Mouse (Mus musculus) embryonic facial prominence, embryonic 11.5 days (tissue): ENCODE results near the gene Hist1h4j. TPM values are rescaled to one million over a fixed set of nuclear protein-coding genes. Genes with fewer than 3 reads are reported as not detected.
"Not testable (repeated sequence)": the region's sequence is repeated elsewhere in the genome, so short reads cannot be mapped to it uniquely, and the experiment has no call there.

Source experiments
- ATAC-seq: fragments of 200-750 bp; cut with Nextera tagmentation; replicated peaks from 2 replicates; pipeline ENCODE4 v1.8.0; 2017; ENCODE audit warnings: low read depth; ENCODE audit not compliant: insufficient number of reproducible peaks, low FRiP score, low TSS enrichment
- DNase-seq: peaks from one replicate; pipeline ENCODE4 v3.0.0-alpha.2; 2015; ENCODE audit warnings: low spot score
- H3K27ac ChIP-seq: fragments of 300-500 bp; sonication (generic); replicated peaks from 2 replicates; pipeline ENCODE4 v1.5.1; 2014; ENCODE audit warnings: mild to moderate bottlenecking, low read depth, low read length, control low read depth
- H3K27me3 ChIP-seq: fragments of 300-500 bp; sonication (generic); 2 replicates; pipeline ENCODE4 v1.6.1; 2014; ENCODE audit warnings: mild to moderate bottlenecking, low read length, moderate library complexity, mixed read lengths; ENCODE audit not compliant: control insufficient read depth, insufficient read depth
- H3K36me3 ChIP-seq: fragments of 300-500 bp; sonication (generic); replicated peaks from 2 replicates; pipeline ENCODE4 v1.6.1; 2014; ENCODE audit warnings: low read depth, mild to moderate bottlenecking, low read length, moderate library complexity, mixed read lengths; ENCODE audit not compliant: control insufficient read depth, insufficient read depth
- H3K4me1 ChIP-seq: fragments of 300-500 bp; sonication (generic); 2 replicates; pipeline ENCODE4 v1.6.1; 2014; ENCODE audit warnings: low read length, mixed read lengths; ENCODE audit not compliant: control insufficient read depth, insufficient read depth
- H3K4me2 ChIP-seq: fragments of 300-500 bp; sonication (generic); 2 replicates; pipeline ENCODE4 v1.6.1; 2014; ENCODE audit warnings: low read depth, mild to moderate bottlenecking, control low read depth, low read length, moderate library complexity
- H3K4me3 ChIP-seq: fragments of 300-500 bp; sonication (generic); 2 replicates; pipeline ENCODE4 v1.5.1; 2014; ENCODE audit warnings: low read depth, low read length, control low read depth
- H3K9ac ChIP-seq: fragments of 300-500 bp; sonication (generic); replicated peaks from 2 replicates; pipeline ENCODE4 v1.6.1; 2014; ENCODE audit warnings: mild to moderate bottlenecking, control low read depth, low read length
- H3K9me3 ChIP-seq: fragments of 300-500 bp; sonication (generic); replicated peaks from 2 replicates; pipeline ENCODE4 v1.6.1; 2016; ENCODE audit warnings: mild to moderate bottlenecking, low read length, inconsistent platforms, mixed read lengths; ENCODE audit not compliant: control insufficient read depth
- WGBS: fragments of 180-500 bp; shearing (Covaris S2); extraction: QIAGEN DNeasy Blood & Tissue Kit; methylation state at CpG from one replicate; pipeline ENCODE4 v1.1.7; 2014; 5-methylcytosine and 5-hydroxymethylcytosine counted together
- polyA plus RNA-seq: library from polyadenylated mRNA; unstranded; fragments of >200 nt; fragmentation: Nextera tagmentation; extraction: Ambion mirVana; gene quantifications from 2 replicates; pipeline ENCODE4 v1.2.1, GENCODE M21; 2014

The Hist1h4j gene
- polyA plus RNA-seq, 1 experiment from 2014 or later: 1.4 TPM

GRCm38 (mm10) chr13:21721757-21722372 is 13.0 kb upstream of the Hist1h4j start, which contains the start of gene Hist1h2bm:
Gene Hist1h2bm (plus strand): TSS chr13:21722044.
- H3K4me1 ChIP-seq, H3K27me3 ChIP-seq, H3K9me3 ChIP-seq, H3K36me3 ChIP-seq: not testable (repeated sequence)
- ATAC-seq (peak; percentile 96), DNase-seq (peak; percentile 94)
- Histone ChIP-seq H3K4me2 (peak within 1 kb of the TSS; percentile 71), H3K27ac (peak within 1 kb of the TSS; percentile 92), H3K9ac (peak within 1 kb of the TSS; percentile 72), H3K4me3 (peak within 1 kb of the TSS; percentile 33)
- under 1% methylated on average over 31 of the region's 37 CpGs for WGBS

- DNase-seq (peak; percentile 70), ATAC-seq (peak; percentile 5; the same call in 1 of the 2 replicates)
- H3K4me1 ChIP-seq: no peaks in the 10 kb centered on the region
- no peaks in the 10 kb centered on the region for H3K27me3 ChIP-seq
- peak overlapping the region; percentile 33 for H3K4me3 ChIP-seq
- no peaks in the 10 kb centered on the region for H3K36me3 ChIP-seq
- H3K9ac ChIP-seq: peak overlapping the region; percentile 63
- peak overlapping the region; percentile 42 for H3K4me2 ChIP-seq
- H3K27ac ChIP-seq: peak overlapping the region; percentile 86
- WGBS: 3% methylated on average over 11 of the region's 11 CpGs
- no peaks in the 10 kb centered on the region for H3K9me3 ChIP-seq
Observed at GRCm38 (mm10) chr13:21722373-21722925, 12.4 kb upstream of the Hist1h4j start.

DNA sequence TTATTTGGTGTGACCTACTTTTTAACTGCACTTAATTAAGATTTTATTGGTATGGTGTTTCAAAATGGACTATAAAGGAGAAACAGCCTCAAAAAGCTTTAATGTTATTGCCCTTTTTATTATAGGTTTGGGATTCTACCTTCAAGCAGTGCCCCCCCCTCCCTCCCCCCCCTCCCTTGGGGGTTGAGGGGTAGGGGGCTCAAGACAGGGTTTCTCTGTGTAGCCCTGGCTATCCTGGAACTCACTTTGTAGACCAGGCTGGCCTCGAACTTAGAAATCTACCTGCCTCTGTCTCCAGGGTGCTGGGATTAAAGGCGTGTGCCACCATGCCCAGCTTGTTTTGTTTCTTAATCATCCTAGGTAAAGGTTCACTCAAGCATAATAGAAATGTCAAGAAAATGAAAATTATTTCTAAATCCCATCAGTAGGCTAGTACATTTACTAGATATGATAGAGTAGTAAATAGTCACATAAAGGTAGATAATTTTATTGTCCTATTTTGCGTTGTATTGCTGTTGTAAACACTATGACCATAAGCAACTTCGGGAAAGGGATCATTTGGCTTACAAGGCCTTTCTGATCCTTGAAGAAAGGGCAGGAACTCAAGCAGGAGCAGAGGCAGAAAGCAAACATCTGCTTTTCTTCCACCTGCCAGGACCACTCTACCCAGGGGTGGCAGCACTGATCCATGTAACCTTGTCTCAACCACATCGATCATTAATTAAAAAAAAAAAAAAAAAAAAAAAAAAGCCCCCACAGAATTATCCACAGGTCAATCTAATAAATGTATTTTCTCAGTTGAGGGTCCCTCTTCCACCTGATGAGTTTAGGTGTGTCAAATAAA is 11.6 kb upstream of the Hist1h4j start:
- H3K27me3 ChIP-seq: no peaks in the 10 kb centered on the region
- H3K9ac ChIP-seq: no peak overlapping the region
- WGBS: 31% methylated on average over 5 of the region's 5 CpGs
- no peaks in the 10 kb centered on the region for H3K4me1 ChIP-seq
- no peaks in the 10 kb centered on the region for H3K36me3 ChIP-seq
- no peaks in the 10 kb centered on the region for H3K9me3 ChIP-seq
- H3K4me3 ChIP-seq: no peak overlapping the region; the same call in 1 of the 2 replicates
- H3K27ac ChIP-seq: peak overlapping the region; percentile 86
- H3K4me2 ChIP-seq: no peak overlapping the region; the same call in 1 of the 2 replicates
- DNase-seq (peak; percentile 48), ATAC-seq (no peak)

DNA sequence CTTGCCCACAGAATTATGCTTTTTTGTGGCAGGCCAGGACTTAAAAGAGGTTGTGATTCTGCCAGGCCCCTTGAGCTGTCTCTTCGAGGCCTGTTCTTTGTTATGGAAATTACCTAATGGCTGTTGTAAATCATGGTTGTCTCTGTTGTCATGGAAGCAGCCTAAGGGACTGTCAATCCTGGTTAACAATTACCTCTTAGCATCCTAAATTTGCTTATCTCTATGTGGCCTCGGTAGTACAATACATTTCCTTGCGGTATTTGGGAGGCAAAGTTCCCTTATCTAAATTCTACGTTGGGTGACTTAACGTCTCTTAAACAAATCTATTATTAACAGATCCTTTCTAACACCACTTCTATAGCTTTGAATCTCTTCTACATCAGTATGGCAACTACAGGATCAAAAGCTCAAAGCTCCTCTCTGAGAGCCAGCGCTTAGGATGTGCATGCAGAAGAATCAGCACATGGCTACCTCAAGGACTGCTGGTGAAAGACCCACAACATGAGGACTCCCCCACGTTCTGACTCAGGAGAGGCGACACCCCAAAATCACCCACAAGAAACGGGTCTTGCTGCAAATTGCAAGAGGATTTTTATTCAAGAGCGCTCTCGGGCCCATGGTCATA is 6.8 kb upstream of the Hist1h4j start:
- ATAC-seq (no peak), DNase-seq (no peak)
- no peaks in the 10 kb centered on the region for H3K9me3 ChIP-seq
- no peaks in the 10 kb centered on the region for H3K27me3 ChIP-seq
- H3K36me3 ChIP-seq: no peaks in the 10 kb centered on the region
- H3K4me3 ChIP-seq: no peak overlapping the region
- no peak overlapping the region for H3K4me2 ChIP-seq
- no peak overlapping the region for H3K9ac ChIP-seq
- 26% methylated on average over 11 of the region's 11 CpGs for WGBS
- no peaks in the 10 kb centered on the region for H3K4me1 ChIP-seq
- no peak overlapping the region for H3K27ac ChIP-seq

GRCm38 (mm10) chr13:21729544-21729943 is 5.3 kb upstream of the Hist1h4j start:
- DNase-seq: no peak
- H3K9me3 ChIP-seq: no peaks in the 10 kb centered on the region
- ATAC-seq: no peak
- H3K4me3 ChIP-seq: no peak overlapping the region
- WGBS: 35% methylated on average over 1 of the region's 1 CpGs
- H3K27me3 ChIP-seq: no peaks in the 10 kb centered on the region
- no peak overlapping the region for H3K9ac ChIP-seq
- no peak overlapping the region for H3K4me2 ChIP-seq
- no peak overlapping the region for H3K27ac ChIP-seq
- H3K4me1 ChIP-seq: no peaks in the 10 kb centered on the region
- H3K36me3 ChIP-seq: no peaks in the 10 kb centered on the region

DNA sequence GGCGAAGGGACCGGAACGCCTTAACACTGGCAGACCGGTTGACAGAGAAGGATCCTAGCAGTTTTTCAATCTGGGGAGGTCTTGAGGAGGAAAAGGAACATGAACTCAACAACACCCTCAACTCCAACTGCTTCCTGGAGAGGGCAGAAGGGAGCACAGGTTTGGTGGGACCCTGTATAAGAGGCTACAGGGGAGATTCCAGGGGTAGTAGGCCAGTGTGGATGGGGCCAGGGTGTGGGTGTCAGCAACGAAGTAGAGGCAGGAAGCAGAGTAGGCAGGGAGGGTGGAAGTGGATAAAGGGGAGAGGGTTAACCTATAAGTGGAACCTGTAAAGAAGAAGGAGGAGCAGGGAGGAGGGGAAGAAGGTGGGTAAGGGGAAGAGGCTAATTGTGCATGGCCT is 1.4 kb upstream of the Hist1h4j start:
- ATAC-seq (peak; percentile 31), DNase-seq (peak; percentile 63)
- Histone ChIP-seq H3K4me1 (no peaks in the 10 kb centered on the region), H3K36me3 (no peaks in the 10 kb centered on the region), H3K9me3 (no peaks in the 10 kb centered on the region), H3K27ac (peak overlapping the region; percentile 95), H3K4me2 (no peak overlapping the region), H3K9ac (peak overlapping the region; percentile 63), H3K27me3 (no peaks in the 10 kb centered on the region), H3K4me3 (no peak overlapping the region)
- WGBS: 65% methylated on average over 5 of the region's 5 CpGs

DNA sequence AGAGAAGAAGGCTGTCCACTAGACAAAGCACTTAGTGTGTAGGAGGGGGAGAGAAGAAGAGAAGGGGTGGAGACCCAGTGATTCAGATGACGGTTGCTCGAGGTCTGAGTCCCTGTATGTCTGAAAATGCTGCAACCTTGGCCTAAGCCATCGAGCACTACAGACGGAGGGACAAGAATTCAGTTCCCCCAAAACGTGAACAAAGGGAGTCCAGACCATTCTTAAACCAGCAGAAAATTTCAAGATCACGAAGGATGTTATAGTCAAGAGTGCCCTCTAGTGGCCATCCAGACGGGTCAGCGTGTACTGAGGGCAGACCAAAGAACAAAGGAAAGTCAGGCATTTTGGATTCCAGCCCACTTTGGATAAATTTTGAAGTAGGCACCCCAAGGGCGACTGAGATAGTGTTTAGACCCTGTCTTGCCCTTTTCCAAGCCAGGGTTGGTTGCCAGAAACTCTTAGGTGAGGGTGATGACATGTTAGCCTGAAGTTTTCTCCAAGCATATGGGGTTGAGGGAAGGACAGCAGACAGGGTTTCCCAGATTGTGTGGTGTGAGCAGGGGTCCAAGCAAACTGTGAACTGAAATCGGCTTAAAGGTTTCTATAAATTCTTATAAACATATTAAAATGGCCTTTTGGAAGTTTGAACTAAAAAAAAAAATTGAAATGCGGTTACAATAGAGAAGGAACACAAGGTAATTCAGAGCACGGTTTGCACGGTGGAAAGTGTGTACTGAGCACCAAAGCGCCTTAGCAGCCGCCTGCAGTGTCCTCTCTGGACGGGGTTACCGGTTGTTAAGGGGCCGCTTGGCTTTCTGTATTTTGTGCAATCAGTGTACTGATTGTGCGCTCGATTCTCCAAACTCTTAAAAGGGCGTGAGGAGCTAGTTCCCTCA is 606 bp upstream of the Hist1h4j start:
- 0% methylated on average over 21 of the region's 21 CpGs for WGBS
- peak overlapping the region; percentile 50 for H3K4me3 ChIP-seq
- ATAC-seq (peak; percentile 85), DNase-seq (peak; percentile 96)
- peak overlapping the region; percentile 63 for H3K9ac ChIP-seq
- H3K9me3 ChIP-seq: no peaks in the 10 kb centered on the region
- no peaks in the 10 kb centered on the region for H3K36me3 ChIP-seq
- H3K4me2 ChIP-seq: peak overlapping the region; percentile 49
- H3K27me3 ChIP-seq: no peaks in the 10 kb centered on the region
- no peaks in the 10 kb centered on the region for H3K4me1 ChIP-seq
- peak overlapping the region; percentile 95 for H3K27ac ChIP-seq
